Mouse (Mus musculus) megakaryocyte, embryonic 14.5 days (primary cell): ENCODE measurements at regions not wholly inside any gene's neighbourhood (a gene's known extent, or its start where the extent isn't known, plus 50 kb on each side); places are given as distances from the start of the nearest gene placed in this dataset.

Source experiments
- H3K27me3 ChIP-seq: replicated peaks from 2 replicates; pipeline ENCODE3; 2012; ENCODE audit warnings: inconsistent platforms
- H3K36me3 ChIP-seq: replicated peaks from 2 replicates; pipeline ENCODE3; 2012; ENCODE audit warnings: low read length, inconsistent platforms, mixed read lengths
- H3K4me1 ChIP-seq: 2 replicates; pipeline ENCODE4 v1.6.1; 2012; ENCODE audit warnings: inconsistent platforms
- H3K4me3 ChIP-seq: replicated peaks from 2 replicates; pipeline ENCODE3; 2012; ENCODE audit warnings: moderate library complexity, mild to moderate bottlenecking, inconsistent platforms
- H3K9me3 ChIP-seq: 2 replicates; pipeline ENCODE4 v1.6.1; 2012; ENCODE audit warnings: inconsistent platforms
- FLI1 ChIP-seq: IDR thresholded peaks from 2 replicates; pipeline ENCODE4 v1.6.1; 2012; ENCODE audit warnings: low read length, inconsistent platforms, mixed read lengths
- GATA1 ChIP-seq: IDR thresholded peaks from 3 replicates; pipeline ENCODE4 v1.6.1; 2012; ENCODE audit warnings: mixed read lengths, low read length, inconsistent platforms, borderline replicate concordance

DNA sequence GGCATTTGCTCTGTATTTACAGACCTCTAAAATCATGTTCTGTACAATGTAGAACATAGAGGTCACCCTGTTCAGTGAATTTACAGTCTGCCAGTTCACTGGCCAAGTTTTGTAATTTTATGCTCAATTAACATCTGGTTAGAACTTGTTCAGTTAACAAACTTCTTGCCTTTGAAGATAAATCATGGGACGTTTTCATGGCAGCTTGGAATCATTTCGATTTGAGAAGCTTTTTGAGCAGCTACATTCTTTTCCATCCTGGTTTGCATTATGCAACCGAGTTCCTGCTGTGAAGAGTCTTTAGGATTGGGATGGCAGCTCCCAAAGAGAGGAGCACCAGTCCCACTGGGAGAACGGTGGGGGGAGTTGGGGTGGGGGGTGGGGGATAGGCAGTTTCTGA lies 206.3 kb upstream of the Megf9 start:
- no peak for TF ChIP-seq FLI1
- no peak for TF ChIP-seq GATA1
- Histone ChIP-seq H3K4me1 (no peaks in the 10 kb centered on the region), H3K36me3 (no peaks in the 10 kb centered on the region), H3K27me3 (no peaks in the 10 kb centered on the region), H3K4me3 (no peak overlapping the region), H3K9me3 (peaks cover 9% of the 10 kb centered on the region; the same call in 1 of the 2 replicates)

DNA sequence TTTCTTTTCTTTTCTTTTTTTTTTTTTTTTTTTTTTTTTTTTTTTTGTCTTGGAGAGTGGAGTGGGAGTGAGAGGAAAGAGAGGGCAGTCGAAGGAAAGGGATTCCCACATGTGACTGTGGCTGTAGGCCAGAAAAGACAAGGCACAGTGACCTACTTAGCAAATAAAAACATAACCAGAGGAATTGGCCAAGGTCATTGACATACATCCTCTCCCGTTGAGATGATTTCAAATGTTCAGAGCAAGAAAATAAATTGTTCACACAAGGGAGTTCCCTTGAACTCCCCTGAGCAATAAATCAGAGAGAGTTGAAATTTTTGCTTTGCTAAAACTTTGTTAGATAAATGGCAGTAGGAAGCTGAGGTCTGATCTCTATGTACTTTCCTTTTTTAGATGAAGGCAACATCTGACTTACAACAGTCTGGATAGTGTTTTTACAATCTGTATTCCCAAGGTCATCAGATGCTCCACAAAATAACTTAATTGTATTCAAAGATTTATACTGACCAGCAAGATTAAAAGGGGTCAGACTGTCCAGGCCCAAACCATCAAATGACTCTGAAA lies 174.4 kb upstream of the Megf9 start:
- Histone ChIP-seq H3K36me3 (no peaks in the 10 kb centered on the region), H3K4me3 (no peak overlapping the region), H3K27me3 (no peaks in the 10 kb centered on the region), H3K9me3 (no peaks in the 10 kb centered on the region), H3K4me1 (no peaks in the 10 kb centered on the region)
- TF ChIP-seq FLI1 (no peak), GATA1 (no peak)

- H3K27me3 ChIP-seq: no peaks in the 10 kb centered on the region
- no peaks in the 10 kb centered on the region for H3K4me1 ChIP-seq
- H3K4me3 ChIP-seq: no peak overlapping the region
- TF ChIP-seq FLI1: no peak
- TF ChIP-seq GATA1: no peak
- H3K9me3 ChIP-seq: no peaks in the 10 kb centered on the region
- no peaks in the 10 kb centered on the region for H3K36me3 ChIP-seq
Measured at GRCm38 (mm10) chr4:70705128-70705752, 170.4 kb upstream of the Megf9 start.

DNA sequence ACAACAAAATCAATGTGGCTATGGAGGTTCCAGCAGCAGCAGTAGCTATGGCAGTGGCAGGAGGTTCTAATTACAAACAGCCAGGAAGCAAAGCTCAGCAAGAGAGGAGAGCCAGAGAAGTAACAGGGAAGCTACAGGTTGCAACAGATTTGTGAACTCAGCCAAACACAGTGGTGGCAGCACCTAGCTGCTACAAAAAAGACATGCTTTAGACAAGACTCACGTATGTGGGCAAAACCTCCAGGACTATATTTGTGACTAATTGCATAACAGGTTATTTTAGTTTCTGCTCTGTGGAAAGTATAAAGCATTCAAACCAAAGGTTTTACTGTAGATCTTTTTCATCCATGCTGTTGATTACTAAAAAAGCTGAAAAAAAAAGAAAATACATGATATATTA lies 166.1 kb upstream of the Megf9 start:
- Histone ChIP-seq H3K4me1 (no peaks in the 10 kb centered on the region), H3K27me3 (no peaks in the 10 kb centered on the region), H3K36me3 (no peaks in the 10 kb centered on the region), H3K9me3 (0 out of 2 replicates have a peak, but pooled peaks cover 3% of the 10 kb centered on the region), H3K4me3 (no peak overlapping the region)
- no peak for TF ChIP-seq GATA1
- TF ChIP-seq FLI1: no peak

GRCm38 (mm10) chr4:70664181-70664580 lies 129.4 kb upstream of the Megf9 start:
- Histone ChIP-seq H3K9me3 (peaks cover 11% of the 10 kb centered on the region), H3K36me3 (no peaks in the 10 kb centered on the region), H3K27me3 (no peaks in the 10 kb centered on the region), H3K4me3 (no peak overlapping the region), H3K4me1 (no peaks in the 10 kb centered on the region)
- TF ChIP-seq GATA1: no peak
- no peak for TF ChIP-seq FLI1

DNA sequence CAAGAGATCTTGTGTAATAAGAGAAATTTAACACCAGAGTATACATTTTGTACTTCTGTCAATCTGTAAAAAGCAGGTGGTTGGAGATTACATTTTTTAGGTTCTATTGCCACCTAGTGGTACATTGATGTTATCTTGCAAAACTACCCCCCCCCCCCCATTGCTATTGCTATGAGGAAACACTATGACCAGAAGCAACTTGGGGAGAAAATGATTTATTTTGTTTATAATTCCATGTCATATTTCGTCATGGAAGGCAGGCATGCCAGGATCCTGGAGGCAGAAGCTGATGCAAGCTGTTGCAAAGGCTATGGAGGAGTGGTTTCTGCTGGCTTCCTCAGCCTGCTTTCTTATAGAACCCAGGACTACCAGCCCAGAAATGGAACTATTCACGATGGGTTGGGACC lies 86.6 kb upstream of the Megf9 start:
- Histone ChIP-seq H3K4me3 (no peak overlapping the region), H3K36me3 (no peaks in the 10 kb centered on the region), H3K27me3 (no peaks in the 10 kb centered on the region), H3K4me1 (no peaks in the 10 kb centered on the region), H3K9me3 (no peaks in the 10 kb centered on the region)
- TF ChIP-seq FLI1 (no peak), GATA1 (no peak)

- Histone ChIP-seq H3K27me3 (no peaks in the 10 kb centered on the region), H3K36me3 (no peaks in the 10 kb centered on the region), H3K4me1 (no peaks in the 10 kb centered on the region), H3K9me3 (no peaks in the 10 kb centered on the region), H3K4me3 (no peak overlapping the region)
- TF ChIP-seq GATA1: no peak
- no peak for TF ChIP-seq FLI1
Measured at GRCm38 (mm10) chr4:70619636-70620287, 85.0 kb upstream of the Megf9 start.

DNA sequence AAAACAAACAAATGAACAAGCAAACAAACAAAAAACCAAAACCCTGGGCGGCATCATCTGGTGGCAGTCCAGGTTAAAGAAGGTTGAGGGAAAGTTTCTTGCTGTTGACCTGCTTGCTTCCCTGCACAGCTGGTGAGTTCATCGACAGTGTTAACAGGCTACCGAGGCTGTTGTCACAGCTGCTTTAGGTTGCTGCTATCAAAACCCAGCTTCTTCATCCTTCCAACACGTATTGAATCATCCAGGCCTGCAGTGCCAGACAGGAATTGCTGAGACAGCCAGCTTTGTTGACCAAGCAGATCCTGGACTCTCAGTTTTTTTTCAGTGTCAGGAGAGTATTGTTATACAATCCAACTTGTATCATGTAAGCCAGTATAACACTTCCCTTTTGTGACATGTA lies 81.0 kb upstream of the Megf9 start:
- Histone ChIP-seq H3K4me1 (no peaks in the 10 kb centered on the region), H3K4me3 (no peak overlapping the region), H3K27me3 (no peaks in the 10 kb centered on the region), H3K9me3 (no peaks in the 10 kb centered on the region), H3K36me3 (no peaks in the 10 kb centered on the region)
- TF ChIP-seq FLI1 (no peak), GATA1 (no peak)

- Histone ChIP-seq H3K9me3 (no peaks in the 10 kb centered on the region), H3K27me3 (no peaks in the 10 kb centered on the region), H3K4me3 (no peak overlapping the region), H3K36me3 (no peaks in the 10 kb centered on the region), H3K4me1 (no peaks in the 10 kb centered on the region)
- TF ChIP-seq GATA1 (no peak), FLI1 (no peak)
Measured at GRCm38 (mm10) chr4:70614411-70614810, 79.6 kb upstream of the Megf9 start.

- Histone ChIP-seq H3K4me3 (no peak overlapping the region), H3K36me3 (no peaks in the 10 kb centered on the region), H3K9me3 (no peaks in the 10 kb centered on the region), H3K27me3 (no peaks in the 10 kb centered on the region), H3K4me1 (peaks cover 8% of the 10 kb centered on the region)
- TF ChIP-seq FLI1: no peak
Measured at GRCm38 (mm10) chr4:70603209-70603852, 68.5 kb upstream of the Megf9 start.
